Comparison of ENCODE assay signal across 1 mouse cellular context in the genomic region with DNA sequence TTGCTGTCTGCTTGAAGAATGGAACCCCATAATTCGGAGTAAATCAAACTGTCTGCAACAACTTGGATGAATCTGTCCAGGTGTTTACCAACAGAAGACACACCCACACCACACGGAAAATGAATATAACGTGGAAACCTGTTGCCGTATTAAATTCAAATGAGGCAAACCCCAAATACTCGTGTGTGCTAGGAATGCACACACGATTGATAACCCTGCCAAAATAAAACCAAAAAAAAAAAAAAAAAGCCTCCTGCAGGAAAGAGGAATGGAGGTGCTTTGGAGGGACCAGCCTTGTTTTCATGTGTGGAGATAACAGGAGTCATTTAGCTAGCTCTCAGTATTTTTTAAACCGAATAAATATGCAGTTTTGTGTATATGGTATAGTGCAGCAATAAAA.
TF ChIP-seq lines count a peak whose summit lies in the region.

No protein-coding gene starts in this region.

TF ChIP-seq in MEL, 35 proteins besides CTCF, POLR2A, EP300 and RAD21 (continued from another document):
- TF ChIP-seq TCF12 (IDR thresholded peaks at IDR 0.05; ENCODE audit: low read depth, low read length) (no peak), TBP (IDR thresholded peaks at IDR 0.05; ENCODE audit: low read depth, low read length) (no peak), USF2 (IDR thresholded peaks at IDR 0.05; ENCODE audit: borderline replicate concordance in 1 of 2, insufficient read depth in 1 of 2, low read depth in 1 of 2, low read length in 2 of 2) (no peak), ZC3H11A (IDR thresholded peaks at IDR 0.05; ENCODE audit: low read depth, low read length) (no peak), MAX (IDR thresholded peaks at IDR 0.05; ENCODE audit: low read length) (no peak), MAZ (IDR thresholded peaks at IDR 0.05; ENCODE audit: low read depth, low read length) (no peak), RCOR1 (IDR thresholded peaks at IDR 0.05; ENCODE audit: low read depth, low read length) (no peak), KAT2A (conservative IDR thresholded peaks at IDR 0.05; ENCODE audit: low read depth, low read length) (no peak), NRF1 (IDR thresholded peaks at IDR 0.05; ENCODE audit: insufficient read depth, low read depth, low read length, poor library complexity, severe bottlenecking) (no peak), USF1 (IDR thresholded peaks at IDR 0.05; ENCODE audit: low read depth, low read length) (no peak), MYC (IDR thresholded peaks at IDR 0.05; ENCODE audit: low read depth, low read length) (0 out of 2 replicates have a peak, but pooled peaks have one; percentile 9), GABPA (IDR thresholded peaks at IDR 0.05; ENCODE audit: low read depth, low read length) (no peak), E2F4 (IDR thresholded peaks at IDR 0.05; ENCODE audit: borderline replicate concordance, low read depth, low read length) (no peak), CHD2 (IDR thresholded peaks at IDR 0.05; ENCODE audit: low read length) (no peak), SIN3A (IDR thresholded peaks at IDR 0.05; ENCODE audit: low read length) (peak; percentile 62; the same call in 1 of the 2 replicates), ZKSCAN1 (IDR thresholded peaks at IDR 0.05; ENCODE audit: low read depth, low read length) (no peak), SMC3 (IDR thresholded peaks at IDR 0.05; ENCODE audit: low read depth, low read length) (no peak), POLR2AphosphoS5 (IDR thresholded peaks at IDR 0.05; ENCODE audit: borderline replicate concordance, low read depth, low read length) (no peak), ZNF384 (IDR thresholded peaks at IDR 0.05; ENCODE audit: low read depth, low read length) (peak; percentile 77), ELF1 (IDR thresholded peaks at IDR 0.05; ENCODE audit: low read depth, low read length) (no peak), GATA1 (IDR thresholded peaks at IDR 0.05; ENCODE audit: low read depth, low read length) (no peak), MYB (IDR thresholded peaks at IDR 0.05; ENCODE audit: low read depth, low read length) (no peak), ETS1 (IDR thresholded peaks at IDR 0.05; ENCODE audit: low read depth, low read length) (no peak), CHD1 (IDR thresholded peaks at IDR 0.05; ENCODE audit: low read depth, low read length) (no peak), BHLHE40 (IDR thresholded peaks at IDR 0.05; ENCODE audit: borderline replicate concordance, low read depth, low read length) (no peak)
